Mouse (Mus musculus) brown adipose tissue, adult 24 weeks (tissue): ENCODE data around the gene Ptar1. TPM values are rescaled to one million over a fixed set of nuclear protein-coding genes. Genes with fewer than 3 reads are reported as not detected.

Source experiments
- H3K27ac ChIP-seq: fragments of 200-500 bp; replicated peaks from 2 replicates; pipeline ENCODE4 v1.5.1; 2012; ENCODE audit warnings: low read depth, mild to moderate bottlenecking, low read length
- H3K4me1 ChIP-seq: fragments of 200-500 bp; 2 replicates; pipeline ENCODE4 v1.6.1; 2012; ENCODE audit warnings: low read length, mixed read lengths; ENCODE audit not compliant: control insufficient read depth, insufficient read depth, insufficient read length
- H3K4me3 ChIP-seq: fragments of 200-500 bp; 2 replicates; pipeline ENCODE4 v1.5.1; 2012; ENCODE audit warnings: low read depth, mild to moderate bottlenecking, low read length, moderate library complexity; ENCODE audit not compliant: insufficient read depth
- polyA plus RNA-seq: library from polyadenylated mRNA; stranded (reverse); fragments of >200 nt; gene quantifications from 2 replicates; pipeline ENCODE4 v1.2.4, GENCODE M21; 2012; ENCODE audit not compliant: missing spikeins, insufficient read depth, insufficient read length

Ptar1 gene
- polyA plus RNA-seq, 1 experiment = 13.2 TPM

- H3K4me1 ChIP-seq = peaks cover 3% of the 10 kb centered on the region; the same call in 1 of the 2 replicates
- H3K4me3 ChIP-seq = no peak overlapping the region
- no peak overlapping the region for H3K27ac ChIP-seq
These were observed 10.6 kb downstream of the Ptar1 start for GRCm38 (mm10) chr19:23697861-23698260.

- Histone ChIP-seq H3K4me3 (no peak overlapping the region), H3K27ac (no peak overlapping the region), H3K4me1 (0 out of 2 replicates have a peak, but pooled peaks cover 3% of the 10 kb centered on the region)
These were observed 11.1 kb downstream of the Ptar1 start for GRCm38 (mm10) chr19:23698366-23698765.

- Histone ChIP-seq H3K4me3 (no peak overlapping the region), H3K4me1 (0 out of 2 replicates have a peak, but pooled peaks cover 3% of the 10 kb centered on the region), H3K27ac (no peak overlapping the region)
These were observed 11.9 kb downstream of the Ptar1 start for GRCm38 (mm10) chr19:23699131-23699530.

- Histone ChIP-seq H3K27ac (no peak overlapping the region), H3K4me3 (no peak overlapping the region), H3K4me1 (0 out of 2 replicates have a peak, but pooled peaks cover 2% of the 10 kb centered on the region)
These were observed 15.7 kb downstream of the Ptar1 start for GRCm38 (mm10) chr19:23702896-23703295.

GRCm38 (mm10) chr19:23705383-23705782 is 18.2 kb downstream of the Ptar1 start:
- H3K4me1 ChIP-seq = no peaks in the 10 kb centered on the region
- H3K4me3 ChIP-seq = no peak overlapping the region
- no peak overlapping the region for H3K27ac ChIP-seq

- Histone ChIP-seq H3K4me3 (no peak overlapping the region), H3K27ac (no peak overlapping the region), H3K4me1 (no peaks in the 10 kb centered on the region)
These were observed 59.3 kb downstream of the Ptar1 start for GRCm38 (mm10) chr19:23746506-23746905.

GRCm38 (mm10) chr19:23757011-23757410 is 69.8 kb downstream of the Ptar1 start:
- Histone ChIP-seq H3K27ac (no peak overlapping the region), H3K4me1 (no peaks in the 10 kb centered on the region), H3K4me3 (no peak overlapping the region)

GRCm38 (mm10) chr19:23757961-23758553 is 70.8 kb downstream of the Ptar1 start:
- H3K4me3 ChIP-seq = peak overlapping the region; percentile 64
- H3K27ac ChIP-seq = peak overlapping the region; percentile 45
- H3K4me1 ChIP-seq = no peaks in the 10 kb centered on the region

GRCm38 (mm10) chr19:23758554-23759321 is 71.5 kb downstream of the Ptar1 start, which contains the start of gene Apba1:
Gene Apba1, plus strand, starts transcription at chr19:23758887.
- Histone ChIP-seq H3K27ac (peak within 1 kb of the TSS; percentile 45), H3K4me1 (no peaks in the 10 kb centered on the region), H3K4me3 (peak within 1 kb of the TSS; percentile 64)

GRCm38 (mm10) chr19:23759322-23759945 is 72.2 kb downstream of the Ptar1 start:
- H3K27ac ChIP-seq = 0 out of 2 replicates have a peak overlapping the region, but pooled peaks have one; percentile 31
- peak overlapping the region; percentile 64 for H3K4me3 ChIP-seq
- H3K4me1 ChIP-seq = no peaks in the 10 kb centered on the region

- H3K4me1 ChIP-seq = no peaks in the 10 kb centered on the region
- H3K27ac ChIP-seq = no peak overlapping the region
- no peak overlapping the region for H3K4me3 ChIP-seq
These were observed 76.1 kb downstream of the Ptar1 start for GRCm38 (mm10) chr19:23763371-23763770.

GRCm38 (mm10) chr19:23764051-23764450 is 76.8 kb downstream of the Ptar1 start:
- Histone ChIP-seq H3K4me3 (no peak overlapping the region), H3K4me1 (no peaks in the 10 kb centered on the region)

GRCm38 (mm10) chr19:23768864-23769263 is 81.6 kb downstream of the Ptar1 start:
- Histone ChIP-seq H3K4me1 (no peaks in the 10 kb centered on the region), H3K4me3 (no peak overlapping the region), H3K27ac (no peak overlapping the region)

More at GRCm38 (mm10) chr19:23764051-23764450, 76.8 kb downstream of the Ptar1 start:
- H3K27ac ChIP-seq = no peak overlapping the region

- H3K4me1 ChIP-seq = no peaks in the 10 kb centered on the region
- H3K4me3 ChIP-seq = no peak overlapping the region
- H3K27ac ChIP-seq = no peak overlapping the region
These were observed 83.5 kb downstream of the Ptar1 start for GRCm38 (mm10) chr19:23770494-23771423.
